Mouse (Mus musculus): ENCODE results near the gene Fitm2. TPM values are rescaled to one million over a fixed set of nuclear protein-coding genes. Genes with fewer than 3 reads are reported as not detected.

The Fitm2 gene
- polyA plus RNA-seq (2014; fragmentation: Nextera tagmentation; extraction: Ambion mirVana), result 5.0 and 9.3 TPM in 2 replicates

- Histone ChIP-seq H3K27ac (ENCODE audit: low read depth, low read length) (no peak within 1 kb of the TSS; the same call in 1 of the 2 replicates), H3K9ac (ENCODE audit: low read depth, low read length) (peak within 1 kb of the TSS; percentile 78), H3K36me3 (ENCODE audit: control insufficient read depth, insufficient read depth, low read length) (peaks cover 13% of the 10 kb centered on the region), H3K27me3 (ENCODE audit: control insufficient read depth, insufficient read depth, low read length) (no peaks in the 10 kb centered on the region), H3K4me2 (replicated peaks; ENCODE audit: low read depth, low read length) (peak within 1 kb of the TSS; percentile 88), H3K9me3 (ENCODE audit: control insufficient read depth, low read length) (no peaks in the 10 kb centered on the region), H3K4me1 (ENCODE audit: control insufficient read depth, insufficient read depth, low read length) (peaks cover 6% of the 10 kb centered on the region), H3K4me3 (ENCODE audit: low read length) (peak within 1 kb of the TSS; percentile 90)
- ATAC-seq (ENCODE audit: low FRiP score, low TSS enrichment), result peak; percentile 95
- WGBS, result under 1% methylated on average over 30 of the region's 30 CpGs
Observed at GRCm38 (mm10) chr2:163472466-163472851, at the start of gene Fitm2. Gene Fitm2, minus strand, starts transcription at chr2:163472629.

GRCm38 (mm10) chr2:163506300-163507004 lies 34.0 kb upstream of the Fitm2 start, which contains the start of gene Hnf4a:
Gene Hnf4a, plus strand, starts transcription at chr2:163506808.
- Histone ChIP-seq H3K9me3 (ENCODE audit: control insufficient read depth, low read length) (no peaks in the 10 kb centered on the region), H3K27me3 (ENCODE audit: control insufficient read depth, insufficient read depth, low read length) (no peaks in the 10 kb centered on the region), H3K9ac (ENCODE audit: low read depth, low read length) (no peak within 1 kb of the TSS), H3K4me1 (ENCODE audit: control insufficient read depth, insufficient read depth, low read length) (no peaks in the 10 kb centered on the region), H3K4me2 (replicated peaks; ENCODE audit: low read depth, low read length) (no peak within 1 kb of the TSS), H3K36me3 (ENCODE audit: control insufficient read depth, insufficient read depth, low read length) (no peaks in the 10 kb centered on the region), H3K27ac (ENCODE audit: low read depth, low read length) (no peak within 1 kb of the TSS), H3K4me3 (ENCODE audit: low read length) (no peak within 1 kb of the TSS)
- ATAC-seq (ENCODE audit: low FRiP score, low TSS enrichment), result no peak
- WGBS, result 74% methylated on average over 10 of the region's 10 CpGs

GRCm38 (mm10) chr2:163503191-163503590 lies 30.8 kb upstream of the Fitm2 start:
- no peak overlapping the region for H3K4me3 ChIP-seq (ENCODE audit: low read length)
- no peaks in the 10 kb centered on the region for H3K4me1 ChIP-seq (ENCODE audit: control insufficient read depth, insufficient read depth, low read length)
- 59% methylated on average over 7 of the region's 7 CpGs for WGBS
- no peaks in the 10 kb centered on the region for H3K9me3 ChIP-seq (ENCODE audit: control insufficient read depth, low read length)
- H3K27ac ChIP-seq (ENCODE audit: low read depth, low read length), result no peak overlapping the region
- no peaks in the 10 kb centered on the region for H3K36me3 ChIP-seq (ENCODE audit: control insufficient read depth, insufficient read depth, low read length)
- no peak for ATAC-seq (ENCODE audit: low FRiP score, low TSS enrichment)
- H3K4me2 ChIP-seq (replicated peaks; ENCODE audit: low read depth, low read length), result no peak overlapping the region
- no peak overlapping the region for H3K9ac ChIP-seq (ENCODE audit: low read depth, low read length)
- no peaks in the 10 kb centered on the region for H3K27me3 ChIP-seq (ENCODE audit: control insufficient read depth, insufficient read depth, low read length)

GRCm38 (mm10) chr2:163502219-163502618 lies 29.8 kb upstream of the Fitm2 start:
- Histone ChIP-seq H3K4me3 (ENCODE audit: low read length) (no peak overlapping the region), H3K9ac (ENCODE audit: low read depth, low read length) (no peak overlapping the region), H3K4me2 (replicated peaks; ENCODE audit: low read depth, low read length) (no peak overlapping the region), H3K9me3 (ENCODE audit: control insufficient read depth, low read length) (no peaks in the 10 kb centered on the region), H3K36me3 (ENCODE audit: control insufficient read depth, insufficient read depth, low read length) (no peaks in the 10 kb centered on the region), H3K27ac (ENCODE audit: low read depth, low read length) (no peak overlapping the region), H3K27me3 (ENCODE audit: control insufficient read depth, insufficient read depth, low read length) (no peaks in the 10 kb centered on the region), H3K4me1 (ENCODE audit: control insufficient read depth, insufficient read depth, low read length) (no peaks in the 10 kb centered on the region)
- ATAC-seq (ENCODE audit: low FRiP score, low TSS enrichment), result no peak
- WGBS, result 75% methylated on average over 2 of the region's 2 CpGs

GRCm38 (mm10) chr2:163494456-163494855 lies 22.0 kb upstream of the Fitm2 start:
- Histone ChIP-seq H3K27ac (ENCODE audit: low read depth, low read length) (no peak overlapping the region), H3K4me3 (ENCODE audit: low read length) (no peak overlapping the region), H3K36me3 (ENCODE audit: control insufficient read depth, insufficient read depth, low read length) (no peaks in the 10 kb centered on the region), H3K27me3 (ENCODE audit: control insufficient read depth, insufficient read depth, low read length) (no peaks in the 10 kb centered on the region), H3K4me2 (replicated peaks; ENCODE audit: low read depth, low read length) (no peak overlapping the region), H3K9me3 (ENCODE audit: control insufficient read depth, low read length) (no peaks in the 10 kb centered on the region), H3K9ac (ENCODE audit: low read depth, low read length) (no peak overlapping the region), H3K4me1 (ENCODE audit: control insufficient read depth, insufficient read depth, low read length) (no peaks in the 10 kb centered on the region)
- 50% methylated on average over 6 of the region's 6 CpGs for WGBS
- no peak for ATAC-seq (ENCODE audit: low FRiP score, low TSS enrichment)

GRCm38 (mm10) chr2:163493976-163494375 lies 21.5 kb upstream of the Fitm2 start:
- no peaks in the 10 kb centered on the region for H3K36me3 ChIP-seq (ENCODE audit: control insufficient read depth, insufficient read depth, low read length)
- ATAC-seq (ENCODE audit: low FRiP score, low TSS enrichment), result no peak
- H3K9ac ChIP-seq (ENCODE audit: low read depth, low read length), result no peak overlapping the region
- no peak overlapping the region for H3K4me2 ChIP-seq (replicated peaks; ENCODE audit: low read depth, low read length)
- no peak overlapping the region for H3K4me3 ChIP-seq (ENCODE audit: low read length)
- H3K4me1 ChIP-seq (ENCODE audit: control insufficient read depth, insufficient read depth, low read length), result no peaks in the 10 kb centered on the region
- 65% methylated on average over 5 of the region's 5 CpGs for WGBS
- H3K27me3 ChIP-seq (ENCODE audit: control insufficient read depth, insufficient read depth, low read length), result no peaks in the 10 kb centered on the region
- H3K9me3 ChIP-seq (ENCODE audit: control insufficient read depth, low read length), result no peaks in the 10 kb centered on the region
- H3K27ac ChIP-seq (ENCODE audit: low read depth, low read length), result no peak overlapping the region

- 43% methylated on average over 5 of the region's 5 CpGs for WGBS
- Histone ChIP-seq H3K27me3 (ENCODE audit: control insufficient read depth, insufficient read depth, low read length) (no peaks in the 10 kb centered on the region), H3K9me3 (ENCODE audit: control insufficient read depth, low read length) (no peaks in the 10 kb centered on the region), H3K36me3 (ENCODE audit: control insufficient read depth, insufficient read depth, low read length) (no peaks in the 10 kb centered on the region), H3K4me2 (replicated peaks; ENCODE audit: low read depth, low read length) (no peak overlapping the region), H3K4me3 (ENCODE audit: low read length) (no peak overlapping the region), H3K27ac (ENCODE audit: low read depth, low read length) (no peak overlapping the region), H3K4me1 (ENCODE audit: control insufficient read depth, insufficient read depth, low read length) (no peaks in the 10 kb centered on the region), H3K9ac (ENCODE audit: low read depth, low read length) (no peak overlapping the region)
- no peak for ATAC-seq (ENCODE audit: low FRiP score, low TSS enrichment)
Observed at GRCm38 (mm10) chr2:163493031-163493430, 20.6 kb upstream of the Fitm2 start.

- H3K36me3 ChIP-seq (ENCODE audit: control insufficient read depth, insufficient read depth, low read length), result no peaks in the 10 kb centered on the region
- H3K9ac ChIP-seq (ENCODE audit: low read depth, low read length), result no peak within 1 kb of the TSS
- no peaks in the 10 kb centered on the region for H3K4me1 ChIP-seq (ENCODE audit: control insufficient read depth, insufficient read depth, low read length)
- no peaks in the 10 kb centered on the region for H3K27me3 ChIP-seq (ENCODE audit: control insufficient read depth, insufficient read depth, low read length)
- no peak within 1 kb of the TSS for H3K27ac ChIP-seq (ENCODE audit: low read depth, low read length)
- 75% methylated on average over 5 of the region's 5 CpGs for WGBS
- no peak for ATAC-seq (ENCODE audit: low FRiP score, low TSS enrichment)
- H3K9me3 ChIP-seq (ENCODE audit: control insufficient read depth, low read length), result no peaks in the 10 kb centered on the region
- H3K4me3 ChIP-seq (ENCODE audit: low read length), result no peak within 1 kb of the TSS
- H3K4me2 ChIP-seq (replicated peaks; ENCODE audit: low read depth, low read length), result no peak within 1 kb of the TSS
Observed at GRCm38 (mm10) chr2:163492018-163492417, 19.6 kb upstream of the Fitm2 start, which contains the start of gene R3hdml. Gene R3hdml, plus strand, starts transcription at chr2:163492318.

GRCm38 (mm10) chr2:163491351-163491750 lies 18.9 kb upstream of the Fitm2 start:
- H3K27me3 ChIP-seq (ENCODE audit: control insufficient read depth, insufficient read depth, low read length), result no peaks in the 10 kb centered on the region
- no peaks in the 10 kb centered on the region for H3K4me1 ChIP-seq (ENCODE audit: control insufficient read depth, insufficient read depth, low read length)
- no peak for ATAC-seq (ENCODE audit: low FRiP score, low TSS enrichment)
- H3K9me3 ChIP-seq (ENCODE audit: control insufficient read depth, low read length), result no peaks in the 10 kb centered on the region
- no peak overlapping the region for H3K9ac ChIP-seq (ENCODE audit: low read depth, low read length)
- H3K4me2 ChIP-seq (replicated peaks; ENCODE audit: low read depth, low read length), result no peak overlapping the region
- H3K36me3 ChIP-seq (ENCODE audit: control insufficient read depth, insufficient read depth, low read length), result no peaks in the 10 kb centered on the region
- H3K4me3 ChIP-seq (ENCODE audit: low read length), result no peak overlapping the region
- WGBS, result 61% methylated on average over 7 of the region's 7 CpGs
- no peak overlapping the region for H3K27ac ChIP-seq (ENCODE audit: low read depth, low read length)
